Mouse (Mus musculus): ENCODE data around the gene Utp11.

DNA sequence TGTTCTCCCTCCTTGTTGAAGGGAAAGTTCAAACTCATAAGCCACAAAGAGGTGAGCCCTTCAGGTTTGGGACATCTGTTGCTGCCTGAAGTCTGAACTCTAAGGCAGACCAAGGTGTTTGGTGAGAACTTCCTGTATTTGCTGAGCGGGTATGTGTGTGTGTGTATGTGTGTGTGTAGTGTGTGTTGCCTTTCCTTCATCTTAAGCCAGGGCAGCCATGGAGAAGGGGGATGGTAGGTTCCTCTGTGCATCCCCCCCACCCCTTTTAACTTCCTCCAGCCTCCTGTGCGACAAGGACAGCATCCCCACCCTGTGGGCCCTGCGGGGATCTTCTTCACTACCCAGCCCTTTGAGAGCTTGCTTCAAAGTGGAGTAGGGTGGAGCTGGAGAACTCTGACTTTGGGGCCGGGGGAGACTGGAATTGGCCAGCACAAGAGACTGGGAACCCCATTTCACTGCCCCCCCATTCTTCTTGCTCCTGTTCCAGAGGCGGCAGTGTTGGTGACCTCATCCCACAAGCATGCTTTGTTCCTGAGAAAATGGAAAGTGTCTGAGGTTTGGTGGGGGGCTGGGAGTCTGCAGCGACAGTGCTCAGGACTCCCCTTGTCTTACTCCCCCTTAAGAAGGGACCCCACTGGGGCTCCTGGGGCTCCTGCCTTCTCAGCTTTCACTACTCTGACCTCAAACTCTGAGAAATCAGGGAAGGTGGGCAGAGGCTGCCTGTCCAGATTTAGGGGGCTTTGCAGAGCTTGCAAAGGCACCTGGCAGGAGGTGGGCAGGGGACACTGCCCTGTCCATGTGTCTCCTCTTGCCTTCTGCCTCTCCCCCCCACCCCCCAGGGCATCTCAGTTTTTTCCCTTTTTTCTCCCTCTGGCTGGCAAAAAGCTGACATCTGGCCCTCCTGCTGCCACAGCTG, 10.7 kb upstream of the Utp11 start:
- TF ChIP-seq CTCF (IDR thresholded peaks at IDR 0.05; ENCODE audit: insufficient read depth, low read depth, low read length) (no peak), POLR2A (IDR thresholded peaks at IDR 0.05; ENCODE audit: insufficient read depth, low read depth, low read length) (no peak)
